Mouse (Mus musculus) myocyte (in vitro differentiated cells): Measurements from ENCODE around the gene Fyn. TPM values are rescaled to one million over a fixed set of nuclear protein-coding genes. Genes with fewer than 3 reads are reported as not detected.

ENCODE experiments used
- H3K27me3 ChIP-seq: one replicate; pipeline ENCODE4 v1.6.1; 2011; ENCODE audit not compliant: control insufficient read depth, insufficient read depth, insufficient read length
- H3K36me3 ChIP-seq: one replicate; pipeline ENCODE4 v1.6.1; 2011; ENCODE audit not compliant: control insufficient read depth, insufficient read depth
- H3K4me2 ChIP-seq: one replicate; pipeline ENCODE4 v1.6.1; 2011; ENCODE audit warnings: low read depth, control low read depth
- H3K4me3 ChIP-seq: one replicate; pipeline ENCODE4 v1.5.1; 2011; ENCODE audit warnings: mild to moderate bottlenecking, control low read depth, moderate library complexity
- H3K79me2 ChIP-seq: one replicate; pipeline ENCODE4 v1.6.1; 2011; ENCODE audit not compliant: control insufficient read depth, insufficient read depth
- H3ac ChIP-seq: one replicate; pipeline ENCODE4 v1.6.1; 2011; ENCODE audit not compliant: control insufficient read depth, insufficient read length
- CEBPB ChIP-seq: IDR thresholded peaks from 2 replicates; pipeline ENCODE4 v1.6.1; 2011; ENCODE audit warnings: mild to moderate bottlenecking, moderate library complexity; ENCODE audit not compliant: poor library complexity, insufficient read depth, severe bottlenecking
- E2F4 ChIP-seq: IDR thresholded peaks from one replicate; pipeline ENCODE4 v1.6.1; 2011; ENCODE audit warnings: mild to moderate bottlenecking, control low read depth, moderate library complexity; ENCODE audit not compliant: insufficient read depth
- MAX ChIP-seq: IDR thresholded peaks from one replicate; pipeline ENCODE4 v1.6.1; 2011; ENCODE audit warnings: low read depth, mild to moderate bottlenecking, control low read depth
- MYOD1 ChIP-seq, 3 experiments: IDR thresholded peaks; one replicate each; pipeline ENCODE4 v1.6.1; 2011; ENCODE audit warnings: control low read depth in 2 of 3, low read depth in 2 of 3, mild to moderate bottlenecking in 2 of 3, moderate library complexity in 1 of 3; ENCODE audit not compliant: insufficient read length in 2 of 3, control insufficient read depth in 1 of 3
- MYOG ChIP-seq, 3 experiments: IDR thresholded peaks; one replicate each; pipeline ENCODE4 v1.6.1; 2011; ENCODE audit warnings: control low read depth in 2 of 3, low read depth in 2 of 3, mild to moderate bottlenecking in 2 of 3; ENCODE audit not compliant: insufficient read length in 2 of 3, control insufficient read depth in 1 of 3, insufficient read depth in 1 of 3
- POLR2A ChIP-seq: IDR thresholded peaks from one replicate; pipeline ENCODE4 v1.6.1; 2011; ENCODE audit warnings: low read depth, mild to moderate bottlenecking, control low read depth, moderate library complexity; ENCODE audit not compliant: insufficient read length
- POLR2AphosphoS2 ChIP-seq: IDR thresholded peaks from one replicate; pipeline ENCODE4 v1.6.1; 2011; ENCODE audit warnings: low read depth, control low read depth; ENCODE audit not compliant: insufficient read length
- REST ChIP-seq: IDR thresholded peaks from one replicate; pipeline ENCODE4 v1.6.1; 2011; ENCODE audit warnings: mild to moderate bottlenecking, control low read depth, moderate library complexity; ENCODE audit not compliant: insufficient read depth, insufficient read length
- SRF ChIP-seq: IDR thresholded peaks from one replicate; pipeline ENCODE4 v1.6.1; 2011; ENCODE audit warnings: low read depth; ENCODE audit not compliant: control insufficient read depth, insufficient read length
- TCF12 ChIP-seq: IDR thresholded peaks from one replicate; pipeline ENCODE4 v1.6.1; 2011; ENCODE audit warnings: mild to moderate bottlenecking, control low read depth; ENCODE audit not compliant: poor library complexity, insufficient read depth, severe bottlenecking
- TCF3 ChIP-seq: IDR thresholded peaks from one replicate; pipeline ENCODE4 v1.6.1; 2011; ENCODE audit warnings: low read depth, control low read depth; ENCODE audit not compliant: insufficient read length
- USF1 ChIP-seq: IDR thresholded peaks from one replicate; pipeline ENCODE4 v1.6.1; 2011; ENCODE audit warnings: low read depth, mild to moderate bottlenecking, control low read depth, moderate library complexity
- polyA plus RNA-seq: library from polyadenylated mRNA; unstranded; fragments of >200 nt; fragmentation: generic; extraction: Trizol; gene quantifications from one replicate; pipeline ENCODE4 v1.2.1, GENCODE M21; 2012; ENCODE audit warnings: missing spikeins

Gene Fyn
- polyA plus RNA-seq, 1 experiment, result 148 TPM

GRCm38 (mm10) chr10:39514916-39515315 is 146.3 kb downstream of the Fyn start:
- no peak overlapping the region for H3K4me2 ChIP-seq
- peaks cover 2% of the 10 kb centered on the region for H3K79me2 ChIP-seq
- no peaks in the 10 kb centered on the region for H3K27me3 ChIP-seq
- no peak overlapping the region for H3ac ChIP-seq
- no peak overlapping the region for H3K4me3 ChIP-seq
- peaks cover 20% of the 10 kb centered on the region for H3K36me3 ChIP-seq
- TF ChIP-seq TCF12 (no peak), MYOG (IDR thresholded peaks at IDR 0.05; ENCODE audit: control insufficient read depth in 1 of 3, insufficient read depth in 1 of 3, insufficient read length in 2 of 3, low read depth in 2 of 3) (no peak), E2F4 (no peak), POLR2A (no peak), TCF3 (no peak), REST (no peak), MAX (no peak)

GRCm38 (mm10) chr10:39516541-39517133 is 148.0 kb downstream of the Fyn start:
- Histone ChIP-seq H3K4me3 (no peak overlapping the region), H3K27me3 (no peaks in the 10 kb centered on the region), H3K36me3 (peaks cover 20% of the 10 kb centered on the region), H3ac (no peak overlapping the region), H3K79me2 (no peaks in the 10 kb centered on the region), H3K4me2 (no peak overlapping the region)
- no peak for TF ChIP-seq POLR2A
- no peak for TF ChIP-seq SRF

- no peak overlapping the region for H3ac ChIP-seq
- H3K4me3 ChIP-seq, result no peak overlapping the region
- no peak for TF ChIP-seq USF1
- TF ChIP-seq MYOG (IDR thresholded peaks at IDR 0.05; ENCODE audit: control insufficient read depth in 1 of 3, insufficient read depth in 1 of 3, insufficient read length in 2 of 3, low read depth in 2 of 3), result peak; percentile 48 to 92 (median 82)
- peak; percentile 39 for TF ChIP-seq TCF12
- TF ChIP-seq TCF3, result peak; percentile 67
- TF ChIP-seq MYOD1 (IDR thresholded peaks at IDR 0.05; ENCODE audit: control insufficient read depth in 1 of 3, insufficient read length in 2 of 3, low read depth in 2 of 3), result peak; percentile 25 to 97 (median 94)
- TF ChIP-seq POLR2AphosphoS2, result peak; percentile 39
- no peak for TF ChIP-seq MAX
- TF ChIP-seq POLR2A, result peak; percentile 13
- H3K27me3 ChIP-seq, result no peaks in the 10 kb centered on the region
- peaks cover 23% of the 10 kb centered on the region for H3K36me3 ChIP-seq
- H3K79me2 ChIP-seq, result no peaks in the 10 kb centered on the region
- H3K4me2 ChIP-seq, result no peak overlapping the region
Measured at GRCm38 (mm10) chr10:39517375-39517774, 148.7 kb downstream of the Fyn start.

- no peaks in the 10 kb centered on the region for H3K27me3 ChIP-seq
- no peak overlapping the region for H3K4me2 ChIP-seq
- no peak for TF ChIP-seq POLR2AphosphoS2
- no peak for TF ChIP-seq CEBPB
- no peak for TF ChIP-seq USF1
- TF ChIP-seq MYOG (IDR thresholded peaks at IDR 0.05; ENCODE audit: control insufficient read depth in 1 of 3, insufficient read depth in 1 of 3, insufficient read length in 2 of 3, low read depth in 2 of 3), result no peak
- no peak for TF ChIP-seq REST
- TF ChIP-seq MAX, result no peak
- TF ChIP-seq POLR2A, result no peak
- no peak for TF ChIP-seq MYOD1 (IDR thresholded peaks at IDR 0.05; ENCODE audit: control insufficient read depth in 1 of 3, insufficient read length in 2 of 3, low read depth in 2 of 3)
- TF ChIP-seq SRF, result no peak
- TF ChIP-seq E2F4, result no peak
- TF ChIP-seq TCF12, result no peak
- TF ChIP-seq TCF3, result no peak
- H3K4me3 ChIP-seq, result no peak overlapping the region
- H3K36me3 ChIP-seq, result peaks cover 28% of the 10 kb centered on the region
- no peak overlapping the region for H3ac ChIP-seq
- H3K79me2 ChIP-seq, result no peaks in the 10 kb centered on the region
Measured at GRCm38 (mm10) chr10:39518232-39518631, 149.6 kb downstream of the Fyn start.

- peaks cover 28% of the 10 kb centered on the region for H3K36me3 ChIP-seq
- H3K27me3 ChIP-seq, result no peaks in the 10 kb centered on the region
- no peak overlapping the region for H3K4me2 ChIP-seq
- TF ChIP-seq E2F4, result no peak
- TF ChIP-seq POLR2AphosphoS2, result no peak
- TF ChIP-seq POLR2A, result no peak
- no peak for TF ChIP-seq CEBPB
- TF ChIP-seq USF1, result no peak
- no peak for TF ChIP-seq MYOG (IDR thresholded peaks at IDR 0.05; ENCODE audit: control insufficient read depth in 1 of 3, insufficient read depth in 1 of 3, insufficient read length in 2 of 3, low read depth in 2 of 3)
- TF ChIP-seq SRF, result no peak
- no peak for TF ChIP-seq TCF12
- no peak for TF ChIP-seq REST
- no peak for TF ChIP-seq MYOD1 (IDR thresholded peaks at IDR 0.05; ENCODE audit: control insufficient read depth in 1 of 3, insufficient read length in 2 of 3, low read depth in 2 of 3)
- TF ChIP-seq MAX, result no peak
- TF ChIP-seq TCF3, result no peak
- H3K79me2 ChIP-seq, result no peaks in the 10 kb centered on the region
- no peak overlapping the region for H3K4me3 ChIP-seq
- H3ac ChIP-seq, result no peak overlapping the region
Measured at GRCm38 (mm10) chr10:39518859-39519258, 150.2 kb downstream of the Fyn start.
